Mouse (Mus musculus): ENCODE measurements around the gene Olfm1. TPM values are rescaled to one million over a fixed set of nuclear protein-coding genes. Genes with fewer than 3 reads are reported as not detected.

Olfm1 gene
- total RNA-seq, 2 experiments from 2014 or later: 34.7 to 45.6 TPM

Other genes with a start within 250 kb of the Olfm1 start
- gene Fcnb, start 108.1 kb upstream of the Olfm1 start, total RNA-seq (2021): under 1 TPM; 0.67 to 0.75 TPM